Mouse (Mus musculus): ENCODE measurements around the gene Zfp784.

DNA sequence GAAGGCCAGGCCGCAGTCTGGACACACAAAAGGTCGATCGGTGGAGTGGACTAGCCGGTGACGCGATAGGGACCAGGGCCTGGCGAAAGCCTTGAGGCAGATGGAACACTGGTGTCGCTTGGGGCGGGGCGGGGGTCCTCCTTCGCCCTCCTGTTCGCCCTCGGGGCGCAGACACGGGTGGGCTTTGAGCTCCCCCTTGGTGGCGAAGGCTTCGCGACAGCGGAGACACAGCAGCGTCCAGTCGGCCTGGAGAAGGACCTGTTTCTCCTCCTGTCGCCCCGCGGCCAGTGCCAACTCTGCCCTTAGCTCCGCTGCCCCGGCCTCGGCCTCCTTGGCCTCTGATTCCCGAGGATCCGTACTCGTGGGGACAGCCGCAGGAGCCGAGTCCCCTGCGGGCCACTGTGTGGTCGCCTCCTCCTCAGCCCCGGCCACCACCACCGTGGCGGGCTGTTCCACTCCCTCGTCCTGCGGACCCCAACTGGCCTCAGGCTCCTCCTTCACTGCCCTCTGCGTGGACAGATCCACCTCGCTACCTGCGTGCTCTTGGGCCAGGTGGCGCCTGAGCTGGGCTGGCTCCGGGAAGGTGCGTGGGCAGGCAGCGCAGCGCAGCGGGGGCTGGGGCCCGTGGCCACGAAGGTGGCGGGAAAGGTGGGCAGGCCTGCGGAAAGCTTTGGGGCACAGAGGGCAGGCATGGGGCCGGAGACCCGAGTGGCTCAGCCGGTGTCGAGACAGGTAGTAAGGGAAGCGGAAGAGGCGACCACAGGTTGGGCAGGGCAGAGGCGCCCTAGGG lies 44.1 kb downstream of the Zfp784 start:
- TF ChIP-seq CTCF (IDR thresholded peaks at IDR 0.05; ENCODE audit: extremely low read depth, insufficient read length, insufficient replicate concordance, low read depth, low read length), result no peak
- no peak for TF ChIP-seq POLR2A (IDR thresholded peaks at IDR 0.05; ENCODE audit: low read depth, low read length)
